Mouse (Mus musculus) kidney, embryonic 15.5 days (tissue): ENCODE measurements around the gene Naa35. TPM values are rescaled to one million over a fixed set of nuclear protein-coding genes. Genes with fewer than 3 reads are reported as not detected.
A peak's percentile ranks its signal among the peaks of the same experiment; 100 is the strongest.

Experiments
- ATAC-seq: fragments of 200-750 bp; cut with Nextera tagmentation; replicated peaks from 2 replicates; pipeline ENCODE4 v1.8.0; 2017; ENCODE audit warnings: moderate TSS enrichment; ENCODE audit not compliant: low FRiP score
- H3K27ac ChIP-seq: fragments of 300-500 bp; sonication (generic); 2 replicates; pipeline ENCODE4 v1.5.1; 2015; ENCODE audit warnings: mild to moderate bottlenecking, inconsistent platforms
- H3K27me3 ChIP-seq: fragments of 300-500 bp; sonication (generic); 2 replicates; pipeline ENCODE4 v1.6.1; 2015; ENCODE audit warnings: inconsistent platforms
- H3K36me3 ChIP-seq: fragments of 300-500 bp; sonication (generic); 2 replicates; pipeline ENCODE4 v1.6.1; 2015; ENCODE audit warnings: inconsistent platforms
- H3K4me1 ChIP-seq: fragments of 300-500 bp; sonication (generic); 2 replicates; pipeline ENCODE4 v1.6.1; 2015; ENCODE audit warnings: inconsistent platforms
- H3K4me2 ChIP-seq: fragments of 300-500 bp; sonication (generic); 2 replicates; pipeline ENCODE4 v1.6.1; 2015; ENCODE audit warnings: moderate library complexity, mild to moderate bottlenecking, inconsistent platforms
- H3K4me3 ChIP-seq: fragments of 300-500 bp; sonication (generic); replicated peaks from 2 replicates; pipeline ENCODE4 v1.5.1; 2015; ENCODE audit warnings: mild to moderate bottlenecking, inconsistent platforms
- H3K9ac ChIP-seq: fragments of 300-500 bp; sonication (generic); 2 replicates; pipeline ENCODE4 v1.6.1; 2015; ENCODE audit warnings: mild to moderate bottlenecking, inconsistent platforms
- H3K9me3 ChIP-seq: fragments of 300-500 bp; sonication (generic); replicated peaks from 2 replicates; pipeline ENCODE4 v1.6.1; 2016; ENCODE audit warnings: inconsistent platforms
- WGBS: fragments of 180-500 bp; shearing (Covaris S2); methylation state at CpG from one replicate; pipeline ENCODE4 v1.1.7; 2015; ENCODE audit warnings: mixed read lengths; 5-methylcytosine and 5-hydroxymethylcytosine counted together
- polyA plus RNA-seq: library from polyadenylated mRNA; unstranded; fragments of >200 nt; fragmentation: Nextera tagmentation; extraction: Ambion mirVana; gene quantifications from 2 replicates; pipeline ENCODE4 v1.2.1, GENCODE M21; 2015

Naa35 gene
- polyA plus RNA-seq, 1 experiment from 2014 or later: 101 TPM

GRCm38 (mm10) chr13:59675151-59676011 lies 90.3 kb downstream of the Naa35 start, which contains the start of gene Golm1:
Gene Golm1, minus strand, starts transcription at chr13:59675811.
- Histone ChIP-seq H3K27ac (peak within 1 kb of the TSS; percentile 86), H3K9me3 (no peaks in the 10 kb centered on the region), H3K4me1 (peaks cover 21% of the 10 kb centered on the region), H3K27me3 (no peaks in the 10 kb centered on the region), H3K4me3 (peak within 1 kb of the TSS; percentile 83), H3K36me3 (no peaks in the 10 kb centered on the region), H3K9ac (peak within 1 kb of the TSS; percentile 63), H3K4me2 (peak within 1 kb of the TSS; percentile 79)
- ATAC-seq: peak; percentile 88
- WGBS: under 1% methylated on average over 45 of the region's 61 CpGs

GRCm38 (mm10) chr13:59676316-59677229 lies 91.5 kb downstream of the Naa35 start:
- no peak for ATAC-seq
- Histone ChIP-seq H3K9me3 (no peaks in the 10 kb centered on the region), H3K4me2 (no peak overlapping the region), H3K4me3 (no peak overlapping the region), H3K9ac (no peak overlapping the region), H3K27ac (no peak overlapping the region), H3K36me3 (no peaks in the 10 kb centered on the region), H3K4me1 (peaks cover 21% of the 10 kb centered on the region), H3K27me3 (no peaks in the 10 kb centered on the region)
- WGBS: 70% methylated on average over 12 of the region's 12 CpGs

DNA sequence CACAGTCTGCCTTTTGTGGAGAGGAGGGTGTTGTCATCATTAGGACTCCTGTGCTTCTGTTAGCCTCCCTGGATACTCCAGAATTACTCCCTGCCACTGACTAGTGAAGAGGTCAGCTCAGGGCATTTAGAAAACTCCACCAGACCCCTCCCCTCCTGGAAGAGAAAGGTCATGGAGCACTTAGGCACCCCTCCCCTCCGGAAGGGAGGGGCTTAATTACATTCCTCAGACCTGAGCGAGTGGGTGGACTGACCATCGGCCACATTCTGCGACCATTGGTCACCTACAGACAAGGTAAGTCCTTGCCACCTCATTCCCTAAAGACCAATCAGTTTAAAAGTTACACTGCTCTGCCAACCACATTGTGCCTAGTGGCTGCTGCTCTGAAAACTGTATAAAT lies 94.2 kb downstream of the Naa35 start:
- ATAC-seq: no peak
- H3K9ac ChIP-seq: no peak overlapping the region
- no peak overlapping the region for H3K4me2 ChIP-seq
- peaks cover 11% of the 10 kb centered on the region for H3K4me1 ChIP-seq
- no peak overlapping the region for H3K27ac ChIP-seq
- H3K36me3 ChIP-seq: no peaks in the 10 kb centered on the region
- no peak overlapping the region for H3K4me3 ChIP-seq
- no peaks in the 10 kb centered on the region for H3K27me3 ChIP-seq
- no peaks in the 10 kb centered on the region for H3K9me3 ChIP-seq
- 39% methylated on average over 4 of the region's 4 CpGs for WGBS

DNA sequence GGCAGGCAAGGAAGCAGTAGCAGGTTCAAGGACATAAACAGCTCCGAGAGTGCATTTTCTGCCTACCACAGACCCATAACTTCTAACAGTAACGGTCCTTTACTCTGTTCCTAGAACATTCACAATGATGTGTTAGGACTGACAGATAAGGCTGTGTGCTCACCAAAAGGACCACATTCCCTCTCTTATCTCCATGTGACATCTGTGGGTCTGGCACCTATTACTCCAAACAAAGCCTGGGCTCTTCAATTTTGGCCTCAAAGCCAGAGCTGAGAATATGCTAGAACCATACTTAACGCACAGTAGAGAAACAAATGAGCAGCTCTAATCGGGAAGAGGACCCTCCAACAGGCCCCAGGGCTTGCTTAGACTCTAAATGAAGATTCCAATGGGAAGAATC lies 94.8 kb downstream of the Naa35 start:
- Histone ChIP-seq H3K4me1 (peaks cover 6% of the 10 kb centered on the region), H3K36me3 (no peaks in the 10 kb centered on the region), H3K4me3 (no peak overlapping the region), H3K27ac (no peak overlapping the region), H3K9me3 (no peaks in the 10 kb centered on the region), H3K9ac (no peak overlapping the region), H3K27me3 (no peaks in the 10 kb centered on the region), H3K4me2 (no peak overlapping the region)
- ATAC-seq: no peak
- WGBS: 69% methylated on average over 4 of the region's 4 CpGs

DNA sequence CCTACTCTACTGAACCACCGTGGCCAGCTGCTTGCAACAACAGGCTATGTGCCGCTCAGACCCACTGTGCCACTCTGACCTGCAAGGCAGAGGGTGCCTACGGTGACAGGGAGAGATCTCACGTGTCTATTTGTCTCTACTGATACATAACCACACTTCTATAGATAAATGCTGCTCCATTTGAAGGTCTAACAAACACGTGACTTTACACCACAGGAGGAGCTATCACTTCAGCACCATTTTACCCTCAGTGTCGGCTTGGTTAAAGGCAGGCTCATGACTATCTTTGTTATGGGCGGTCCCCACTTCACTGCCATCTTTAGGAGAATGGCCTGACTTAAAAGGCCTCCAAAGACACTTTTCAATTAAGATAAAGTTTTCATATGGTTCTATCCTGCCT lies 97.6 kb downstream of the Naa35 start:
- no peak for ATAC-seq
- Histone ChIP-seq H3K4me3 (no peak overlapping the region), H3K27me3 (no peaks in the 10 kb centered on the region), H3K9ac (no peak overlapping the region), H3K27ac (no peak overlapping the region), H3K4me1 (no peaks in the 10 kb centered on the region), H3K9me3 (no peaks in the 10 kb centered on the region), H3K4me2 (no peak overlapping the region), H3K36me3 (no peaks in the 10 kb centered on the region)
- 30% methylated on average over 7 of the region's 7 CpGs for whole genome bisulfite sequencing

GRCm38 (mm10) chr13:59685236-59685635 lies 100.2 kb downstream of the Naa35 start:
- Histone ChIP-seq H3K4me3 (no peak overlapping the region), H3K27me3 (no peaks in the 10 kb centered on the region), H3K9me3 (no peaks in the 10 kb centered on the region), H3K27ac (no peak overlapping the region), H3K9ac (no peak overlapping the region), H3K4me1 (no peaks in the 10 kb centered on the region), H3K4me2 (no peak overlapping the region), H3K36me3 (no peaks in the 10 kb centered on the region)
- 88% methylated on average over 3 of the region's 3 CpGs for WGBS
- ATAC-seq: no peak

Other genes starting within 250 kb of the Naa35 start
- 12.5 and 13.3 TPM in 2 replicates for gene Agtpbp1, start within 50 bp of the Naa35 start, polyA plus RNA-seq
- gene Golm1, start 90.6 kb downstream of the Naa35 start, polyA plus RNA-seq: 37.9 and 40.5 TPM in 2 replicates
- gene 4921517D22Rik, start 108.8 kb downstream of the Naa35 start, polyA plus RNA-seq: not detected in 2 replicates
- gene Spata31d1a, start 125.1 kb downstream of the Naa35 start, polyA plus RNA-seq: 0.04 TPM in 1 of 2 replicates, not detected in the other
- 0.04 TPM in 1 of 2 replicates, not detected in the other for gene Spata31d1b, start 127.0 kb downstream of the Naa35 start, polyA plus RNA-seq
- not detected in 2 replicates for gene Spata31d1d, start 146.5 kb downstream of the Naa35 start, polyA plus RNA-seq
- not detected in 2 replicates for gene 1700014D04Rik, start 161.5 kb downstream of the Naa35 start, polyA plus RNA-seq
- 128 and 134 TPM in 2 replicates for gene Isca1, start 184.6 kb downstream of the Naa35 start, polyA plus RNA-seq
- not detected in 2 replicates for gene Gm49354, start 197.0 kb downstream of the Naa35 start, polyA plus RNA-seq
- 48.1 and 48.9 TPM in 2 replicates for gene Tut7, start 237.9 kb downstream of the Naa35 start, polyA plus RNA-seq